Mouse (Mus musculus) liver, embryonic 14.5 days (tissue): ENCODE data around the gene Ak9.

Experiments
- CTCF ChIP-seq: IDR thresholded peaks from 2 replicates; pipeline ENCODE4 v1.5.1; 2016; ENCODE audit warnings: antibody characterized with exemption, low read depth, control low read depth
- EP300 ChIP-seq: IDR thresholded peaks from 2 replicates; pipeline ENCODE4 v1.6.1; 2016; ENCODE audit warnings: antibody characterized with exemption, low read depth

GRCm38 (mm10) chr10:41315866-41316265, 12.1 kb downstream of the Ak9 start:
- TF ChIP-seq CTCF (no peak), EP300 (no peak)
